12 mouse cellular contexts compared by ENCODE assay signal in genomic region chr6:44010946-44011345, GRCm38 (mm10).
DNase-seq lines count a peak whose midpoint lies in the region; ATAC-seq and TF ChIP-seq lines count a peak whose summit lies in the region.
"Had no signal": no experiment of that assay in that cellular context is flagged by ENCODE, and none has a peak within 500 bp of the region (broad histone marks: within the 10 kb centered on the region; RNA-seq: fewer than 3 reads in every experiment).

No protein-coding gene starts in this region.

- peak; percentile 2 for DNase-seq in forebrain, postnatal 0 days
- no peak for DNase-seq in forebrain, embryonic 11.5 days (ENCODE audit: low spot score)
- DNase-seq in kidney, postnatal 25 days: no peak
- peak; percentile 24 for DNase-seq in kidney, postnatal 10 days
- no peak for DNase-seq in thymus, postnatal 10 days (ENCODE audit: low spot score in 2 of 2)
- no peak for DNase-seq in spleen, postnatal 36 days (ENCODE audit: low spot score in 2 of 2)
- DNase-seq: adrenal gland, postnatal 10 days; cerebellum, adult 8-10 months had no signal

- no peaks in the 10 kb centered on the region for H3K27me3 ChIP-seq in forebrain, postnatal 0 days (ENCODE audit: insufficient read depth, low read length)
- no peaks in the 10 kb centered on the region for H3K27me3 ChIP-seq in forebrain, embryonic 11.5 days (ENCODE audit: control insufficient read depth, insufficient read depth, low read length)
- H3K27me3 ChIP-seq in kidney, embryonic 16.5 days (ENCODE audit: insufficient read depth, low read length): no peaks in the 10 kb centered on the region
- H3K27me3 ChIP-seq in midbrain, embryonic 16.5 days (ENCODE audit: control insufficient read depth, insufficient read depth, low read depth, low read length): no peaks in the 10 kb centered on the region
- H3K27me3 ChIP-seq: heart, embryonic 13.5 days; limb, embryonic 15.5 days had no signal

- no peaks in the 10 kb centered on the region for H3K36me3 ChIP-seq in forebrain, postnatal 0 days (ENCODE audit: insufficient read depth)
- H3K36me3 ChIP-seq in forebrain, embryonic 11.5 days (ENCODE audit: control insufficient read depth, insufficient read depth, low read length): no peaks in the 10 kb centered on the region
- no peaks in the 10 kb centered on the region for H3K36me3 ChIP-seq in kidney, embryonic 16.5 days (ENCODE audit: insufficient read depth, low read length)
- no peaks in the 10 kb centered on the region for H3K36me3 ChIP-seq in midbrain, embryonic 16.5 days (ENCODE audit: control insufficient read depth, insufficient read depth, low read length)
- H3K36me3 ChIP-seq: heart, embryonic 13.5 days; limb, embryonic 15.5 days had no signal

- H3K4me3 ChIP-seq in forebrain, postnatal 0 days (ENCODE audit: low read depth, low read length): no peak overlapping the region
- H3K4me3 ChIP-seq in forebrain, embryonic 11.5 days (ENCODE audit: low read depth, low read length): no peak overlapping the region
- no peak overlapping the region for H3K4me3 ChIP-seq in kidney, embryonic 16.5 days (ENCODE audit: low read length)
- H3K4me3 ChIP-seq in midbrain, embryonic 16.5 days (ENCODE audit: low read depth, low read length): no peak overlapping the region
- H3K4me3 ChIP-seq: heart, embryonic 13.5 days; limb, embryonic 15.5 days had no signal

- no peaks in the 10 kb centered on the region for H3K9me3 ChIP-seq in forebrain, postnatal 0 days (ENCODE audit: low read length)
- no peaks in the 10 kb centered on the region for H3K9me3 ChIP-seq in forebrain, embryonic 11.5 days (ENCODE audit: control insufficient read depth, low read length)
- H3K9me3 ChIP-seq in kidney, embryonic 16.5 days (ENCODE audit: low read length): no peaks in the 10 kb centered on the region
- H3K9me3 ChIP-seq in midbrain, embryonic 16.5 days (replicated peaks; ENCODE audit: control insufficient read depth, low read length, poor library complexity, severe bottlenecking): peaks cover 2% of the 10 kb centered on the region; the same call in 1 of the 2 replicates
- H3K9me3 ChIP-seq: heart, embryonic 13.5 days; limb, embryonic 15.5 days had no signal

- no peak overlapping the region for H3K9ac ChIP-seq in forebrain, postnatal 0 days
- no peak overlapping the region for H3K9ac ChIP-seq in forebrain, embryonic 11.5 days (ENCODE audit: low read length)
- no peak overlapping the region for H3K9ac ChIP-seq in kidney, embryonic 16.5 days (replicated peaks; ENCODE audit: low read length)
- no peak overlapping the region for H3K9ac ChIP-seq in midbrain, embryonic 16.5 days (ENCODE audit: low read depth, low read length)
- H3K9ac ChIP-seq: heart, embryonic 13.5 days; limb, embryonic 15.5 days had no signal

- TF ChIP-seq CTCF in forebrain, postnatal 0 days (IDR thresholded peaks at IDR 0.05; ENCODE audit: low read depth): no peak

- ATAC-seq in forebrain, postnatal 0 days: peak; percentile 53; the same call in 1 of the 2 replicates
- ATAC-seq in forebrain, embryonic 11.5 days (replicated peaks; ENCODE audit: low FRiP score): no peak
- ATAC-seq in kidney, embryonic 16.5 days (ENCODE audit: low FRiP score, low TSS enrichment): peak; percentile 79; the same call in 1 of the 2 replicates
- ATAC-seq in midbrain, embryonic 16.5 days: 0 out of 2 replicates have a peak, but pooled peaks have one; percentile 48

- 0 out of 2 replicates have a peak overlapping the region, but pooled peaks have one; percentile 2 for H3K27ac ChIP-seq in forebrain, postnatal 0 days (ENCODE audit: low read depth, low read length)
- no peak overlapping the region for H3K27ac ChIP-seq in forebrain, embryonic 11.5 days (ENCODE audit: low read depth, low read length)
- no peak overlapping the region for H3K27ac ChIP-seq in kidney, embryonic 16.5 days (ENCODE audit: low read length)
- no peak overlapping the region for H3K27ac ChIP-seq in midbrain, embryonic 16.5 days (ENCODE audit: low read length)
- H3K27ac ChIP-seq: heart, embryonic 13.5 days; limb, embryonic 15.5 days had no signal

- whole genome bisulfite sequencing in forebrain, postnatal 0 days: 71% methylated on average over 4 of the region's 4 CpGs
- 73% methylated on average over 4 of the region's 4 CpGs for WGBS in forebrain, embryonic 11.5 days
- WGBS in kidney, embryonic 16.5 days: 36% methylated on average over 4 of the region's 4 CpGs
- 51% methylated on average over 4 of the region's 4 CpGs for WGBS in midbrain, embryonic 16.5 days

- no peaks in the 10 kb centered on the region for H3K4me1 ChIP-seq in forebrain, postnatal 0 days (ENCODE audit: insufficient read depth)
- H3K4me1 ChIP-seq in forebrain, embryonic 11.5 days (replicated peaks; ENCODE audit: control insufficient read depth, insufficient read depth, low read length): no peaks in the 10 kb centered on the region
- H3K4me1 ChIP-seq in kidney, embryonic 16.5 days (ENCODE audit: insufficient read depth, low read length): no peaks in the 10 kb centered on the region
- H3K4me1 ChIP-seq in midbrain, embryonic 16.5 days (ENCODE audit: control insufficient read depth, insufficient read depth, low read length): no peaks in the 10 kb centered on the region
- H3K4me1 ChIP-seq: heart, embryonic 13.5 days; limb, embryonic 15.5 days had no signal

- H3K4me2 ChIP-seq in forebrain, postnatal 0 days (ENCODE audit: low read depth): no peak overlapping the region
- H3K4me2 ChIP-seq in forebrain, embryonic 11.5 days (ENCODE audit: low read depth, low read length, severe bottlenecking): no peak overlapping the region
- no peak overlapping the region for H3K4me2 ChIP-seq in kidney, embryonic 16.5 days (replicated peaks; ENCODE audit: low read depth, low read length)
- no peak overlapping the region for H3K4me2 ChIP-seq in midbrain, embryonic 16.5 days (ENCODE audit: low read length)
- H3K4me2 ChIP-seq: heart, embryonic 13.5 days; limb, embryonic 15.5 days had no signal

Comparison
In these comparisons a context has a peak if more than half of its experiments do, and no peak if none do; other contexts are left out.
1. DNase-seq: peak in forebrain, postnatal 0 days (single experiment) and kidney, postnatal 10 days (single experiment); none in forebrain, embryonic 11.5 days (single experiment), kidney, postnatal 25 days (0 of 2), thymus, postnatal 10 days (0 of 2) and spleen, postnatal 36 days (0 of 2).